Mouse (Mus musculus): Measurements from ENCODE around the gene Gm13124. TPM values are rescaled to one million over a fixed set of nuclear protein-coding genes. Genes with fewer than 3 reads are reported as not detected.

Gene Gm13124
- not detected in 2 replicates for total RNA-seq (2017)

DNA sequence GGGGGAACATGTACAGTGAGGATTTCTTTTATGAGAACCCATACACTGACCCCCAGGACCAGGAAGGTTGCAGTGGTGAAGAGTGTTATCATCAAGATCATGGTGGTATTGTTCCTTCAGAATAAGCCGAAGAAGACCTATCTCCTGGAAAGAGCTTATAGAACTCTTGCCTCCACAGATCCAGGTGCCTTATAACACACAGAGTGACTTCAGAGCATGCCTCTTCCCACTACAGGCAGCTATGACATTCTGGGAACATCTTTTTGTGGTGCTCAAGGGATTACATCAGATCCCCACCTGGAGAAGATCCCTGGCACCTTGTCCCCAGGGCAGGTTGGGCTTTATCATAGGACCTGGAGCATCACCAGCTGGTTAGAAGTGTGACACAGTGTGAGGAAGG lies at the start of gene Gm13124:
Gene Gm13124, minus strand, starts transcription at position 101 of the 400 bp plus-strand sequence.
- ATAC-seq (replicated peaks in 1 of 2; ENCODE audit: insufficient read depth in 1 of 2, low FRiP score in 2 of 2, low TSS enrichment in 1 of 2, low read depth in 1 of 2, poor library complexity in 2 of 2, severe bottlenecking in 2 of 2) = no peak

DNA sequence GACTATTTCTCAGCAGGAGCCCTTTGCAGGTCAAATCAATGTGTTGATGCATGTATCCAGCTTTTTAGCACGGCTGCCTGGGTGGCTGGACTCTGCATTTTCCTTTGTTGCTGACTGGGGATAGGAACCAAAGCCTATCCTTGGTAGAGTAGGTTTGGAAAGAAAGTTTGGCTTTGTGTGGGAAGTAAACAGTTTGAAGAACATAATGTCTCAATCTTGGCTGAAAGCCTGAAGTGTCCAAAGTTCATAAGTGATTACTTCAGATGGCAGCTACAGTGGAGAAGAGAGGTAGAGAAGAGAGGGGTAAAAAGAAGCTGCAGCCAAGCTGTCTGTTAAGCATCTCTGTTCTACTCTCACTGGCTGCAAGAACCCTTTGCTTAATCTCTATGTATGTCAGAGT lies 49.7 kb upstream of the Gm13124 start:
- ATAC-seq (replicated peaks in 1 of 2; ENCODE audit: insufficient read depth in 1 of 2, low FRiP score in 2 of 2, low TSS enrichment in 1 of 2, low read depth in 1 of 2, poor library complexity in 2 of 2, severe bottlenecking in 2 of 2) = no peak

GRCm38 (mm10) chr4:144613407-144613806 lies 48.5 kb upstream of the Gm13124 start, which contains the start of gene Aadacl4:
TSS of gene Aadacl4 (plus strand) at chr4:144613707.
- no peak for ATAC-seq (replicated peaks in 1 of 2; ENCODE audit: insufficient read depth in 1 of 2, low FRiP score in 2 of 2, low TSS enrichment in 1 of 2, low read depth in 1 of 2, poor library complexity in 2 of 2, severe bottlenecking in 2 of 2)

DNA sequence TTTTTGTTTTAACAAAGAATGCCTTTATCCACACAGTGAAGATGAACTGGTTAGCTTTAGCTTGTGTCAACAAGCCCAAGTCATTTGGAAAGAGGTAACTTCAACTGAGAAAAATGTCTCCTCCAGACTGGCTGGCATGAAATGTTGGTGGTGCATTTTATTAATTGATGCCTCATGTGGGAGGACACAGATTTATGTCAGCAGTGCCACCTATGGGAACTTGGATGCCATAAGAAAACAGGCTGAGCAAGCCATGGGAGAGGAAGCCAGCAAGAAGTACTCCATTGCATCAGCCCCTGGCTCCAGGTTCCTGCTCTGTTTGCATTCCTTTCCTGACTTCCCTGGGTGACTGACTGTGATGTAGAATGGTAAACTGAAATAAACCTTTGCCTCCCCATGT lies 27.9 kb upstream of the Gm13124 start:
- no peak for ATAC-seq (replicated peaks in 1 of 2; ENCODE audit: insufficient read depth in 1 of 2, low FRiP score in 2 of 2, low TSS enrichment in 1 of 2, low read depth in 1 of 2, poor library complexity in 2 of 2, severe bottlenecking in 2 of 2)

- ATAC-seq (replicated peaks in 1 of 2; ENCODE audit: insufficient read depth in 1 of 2, low FRiP score in 2 of 2, low TSS enrichment in 1 of 2, low read depth in 1 of 2, poor library complexity in 2 of 2, severe bottlenecking in 2 of 2) = peak; percentile 42 to 53; a peak in 3 of 4 replicates
Observed at GRCm38 (mm10) chr4:144586207-144586606, 21.3 kb upstream of the Gm13124 start.

DNA sequence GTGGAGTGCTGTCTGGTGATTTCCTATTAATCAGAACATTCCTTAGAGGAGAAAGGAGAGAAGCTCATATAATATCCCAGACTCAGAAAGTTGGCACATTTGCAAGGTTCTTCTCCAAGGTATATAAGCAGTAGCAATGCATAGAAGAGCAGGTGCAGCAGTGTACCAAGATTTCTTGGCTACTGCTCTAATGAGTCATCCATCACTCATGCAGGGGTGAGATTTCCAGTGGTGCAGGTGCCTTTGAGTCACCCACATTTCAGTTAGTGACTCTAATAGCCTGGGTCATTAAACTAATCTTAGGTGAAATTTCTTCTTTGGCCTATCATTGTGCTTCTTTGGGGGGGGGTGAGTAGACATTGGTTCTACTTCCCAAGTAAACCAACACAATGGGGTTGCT lies 2.8 kb upstream of the Gm13124 start:
- no peak for ATAC-seq (replicated peaks in 1 of 2; ENCODE audit: insufficient read depth in 1 of 2, low FRiP score in 2 of 2, low TSS enrichment in 1 of 2, low read depth in 1 of 2, poor library complexity in 2 of 2, severe bottlenecking in 2 of 2)

- ATAC-seq (replicated peaks in 1 of 2; ENCODE audit: insufficient read depth in 1 of 2, low FRiP score in 2 of 2, low TSS enrichment in 1 of 2, low read depth in 1 of 2, poor library complexity in 2 of 2, severe bottlenecking in 2 of 2) = no peak
Observed at GRCm38 (mm10) chr4:144561205-144561604, 3.7 kb downstream of the Gm13124 start.

GRCm38 (mm10) chr4:144559792-144560191 lies 5.1 kb downstream of the Gm13124 start:
- ATAC-seq (replicated peaks in 1 of 2; ENCODE audit: insufficient read depth in 1 of 2, low FRiP score in 2 of 2, low TSS enrichment in 1 of 2, low read depth in 1 of 2, poor library complexity in 2 of 2, severe bottlenecking in 2 of 2) = peak in 1 of 2 experiments; percentile 51; a peak in 1 of 4 replicates

GRCm38 (mm10) chr4:144551156-144551555 lies 13.8 kb downstream of the Gm13124 start:
- ATAC-seq (replicated peaks in 1 of 2; ENCODE audit: insufficient read depth in 1 of 2, low FRiP score in 2 of 2, low TSS enrichment in 1 of 2, low read depth in 1 of 2, poor library complexity in 2 of 2, severe bottlenecking in 2 of 2) = no peak

DNA sequence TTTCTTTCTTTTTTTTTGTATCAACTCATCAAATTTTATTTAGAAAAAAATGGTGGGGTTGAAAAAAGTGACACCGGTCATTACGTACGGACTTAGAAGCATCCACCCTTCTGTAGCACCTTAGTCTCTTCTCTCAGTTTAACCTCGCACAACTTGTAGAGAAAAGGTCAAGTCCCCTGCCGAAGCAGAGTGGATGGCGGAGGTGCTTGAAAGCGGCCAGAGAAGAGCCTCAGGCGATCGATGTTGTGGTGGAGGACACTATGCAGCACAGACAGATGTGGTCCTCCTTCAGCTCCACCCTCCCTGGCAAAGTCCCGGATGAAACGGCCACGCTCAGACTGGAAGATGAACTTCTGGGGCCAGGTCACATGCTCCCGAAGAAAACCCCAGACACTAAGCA lies 19.6 kb downstream of the Gm13124 start:
- ATAC-seq (replicated peaks in 1 of 2; ENCODE audit: insufficient read depth in 1 of 2, low FRiP score in 2 of 2, low TSS enrichment in 1 of 2, low read depth in 1 of 2, poor library complexity in 2 of 2, severe bottlenecking in 2 of 2) = peak in 1 of 2 experiments; percentile 37; a peak in 1 of 4 replicates

DNA sequence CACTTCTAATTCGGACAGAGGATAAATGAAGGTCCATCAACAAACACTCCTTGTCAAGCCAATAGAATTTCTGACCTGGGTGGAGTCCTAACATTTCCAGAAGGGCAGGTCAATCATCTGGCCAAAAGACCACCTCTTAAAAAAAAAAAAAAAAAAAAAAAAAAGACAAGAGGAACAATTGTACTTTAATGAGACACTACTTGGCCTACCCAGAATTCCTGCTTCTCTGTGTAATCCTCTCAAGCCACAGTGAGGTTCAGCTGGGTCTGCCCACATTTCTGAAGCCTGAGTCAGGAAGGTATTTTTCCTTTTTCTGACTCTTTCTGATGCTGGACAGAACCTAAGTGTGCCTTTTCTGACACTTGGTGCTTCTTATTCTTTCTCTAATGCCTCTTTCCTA lies 20.2 kb downstream of the Gm13124 start:
- no peak for ATAC-seq (replicated peaks in 1 of 2; ENCODE audit: insufficient read depth in 1 of 2, low FRiP score in 2 of 2, low TSS enrichment in 1 of 2, low read depth in 1 of 2, poor library complexity in 2 of 2, severe bottlenecking in 2 of 2)

DNA sequence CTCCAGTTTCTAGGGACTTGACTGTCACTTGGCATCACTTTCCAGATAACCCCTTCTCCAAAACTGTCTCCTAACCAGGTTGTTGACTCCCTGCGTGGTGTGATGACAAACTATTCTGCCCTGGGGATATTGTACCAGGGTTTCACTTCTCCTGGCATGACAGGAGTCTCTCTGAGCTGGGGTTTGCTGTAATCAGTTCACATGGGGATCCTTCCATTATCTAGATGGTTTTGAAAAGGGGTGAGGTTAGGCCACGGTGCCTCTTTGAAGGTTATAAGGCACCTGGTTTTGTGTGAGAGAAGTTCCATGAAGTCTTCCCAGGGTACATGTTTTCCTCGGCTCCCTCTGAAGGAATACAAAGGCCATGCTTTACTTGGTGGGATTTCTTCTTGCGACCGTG lies 45.4 kb downstream of the Gm13124 start, which contains the start of gene 9430007A20Rik:
Gene 9430007A20Rik, plus strand, starts transcription at position 301 of the 400 bp plus-strand sequence.
- no peak for ATAC-seq (replicated peaks in 1 of 2; ENCODE audit: insufficient read depth in 1 of 2, low FRiP score in 2 of 2, low TSS enrichment in 1 of 2, low read depth in 1 of 2, poor library complexity in 2 of 2, severe bottlenecking in 2 of 2)

GRCm38 (mm10) chr4:144506518-144506917 lies 58.4 kb downstream of the Gm13124 start:
- no peak; a peak in 1 of 4 replicates for ATAC-seq (replicated peaks in 1 of 2; ENCODE audit: insufficient read depth in 1 of 2, low FRiP score in 2 of 2, low TSS enrichment in 1 of 2, low read depth in 1 of 2, poor library complexity in 2 of 2, severe bottlenecking in 2 of 2)

Other genes with a start within 250 kb of the Gm13124 start
- not detected in 2 replicates for gene Gm13128, start 234.9 kb downstream of the Gm13124 start, total RNA-seq (2017)
- gene Gm13119, start 207.2 kb downstream of the Gm13124 start, total RNA-seq (2017) = not detected in 2 replicates
- gene Pramef20, start 187.2 kb downstream of the Gm13124 start, total RNA-seq (2017) = not detected in 2 replicates
- gene Pramef12, start 156.7 kb downstream of the Gm13124 start, total RNA-seq (2017) = not detected in 2 replicates
- gene 1700012P22Rik, start 126.4 kb downstream of the Gm13124 start, total RNA-seq (2017) = not detected in 2 replicates
- not detected in 2 replicates for gene Gm9944, start 111.8 kb downstream of the Gm13124 start, total RNA-seq (2017)
- not detected in 2 replicates for gene Aadacl3, start 101.4 kb downstream of the Gm13124 start, total RNA-seq (2017)
- gene 9430007A20Rik, start 45.3 kb downstream of the Gm13124 start, total RNA-seq (2017) = not detected in 2 replicates
- not detected in 2 replicates for gene Aadacl4, start 48.6 kb upstream of the Gm13124 start, total RNA-seq (2017)
- not detected in 2 replicates for gene Gm436, start 121.2 kb upstream of the Gm13124 start, total RNA-seq (2017)
- not detected in 2 replicates for gene Gm13178, start 156.3 kb upstream of the Gm13124 start, total RNA-seq (2017)
- not detected in 2 replicates for gene Gm438, start 221.4 kb upstream of the Gm13124 start, total RNA-seq (2017)